Mouse (Mus musculus): ENCODE results near the gene Ntn4. TPM values are rescaled to one million over a fixed set of nuclear protein-coding genes. Genes with fewer than 3 reads are reported as not detected.

Gene Ntn4
- total and polyA plus RNA-seq, 2 experiments from 2014 or later = 0.64 to 5.2 TPM

DNA sequence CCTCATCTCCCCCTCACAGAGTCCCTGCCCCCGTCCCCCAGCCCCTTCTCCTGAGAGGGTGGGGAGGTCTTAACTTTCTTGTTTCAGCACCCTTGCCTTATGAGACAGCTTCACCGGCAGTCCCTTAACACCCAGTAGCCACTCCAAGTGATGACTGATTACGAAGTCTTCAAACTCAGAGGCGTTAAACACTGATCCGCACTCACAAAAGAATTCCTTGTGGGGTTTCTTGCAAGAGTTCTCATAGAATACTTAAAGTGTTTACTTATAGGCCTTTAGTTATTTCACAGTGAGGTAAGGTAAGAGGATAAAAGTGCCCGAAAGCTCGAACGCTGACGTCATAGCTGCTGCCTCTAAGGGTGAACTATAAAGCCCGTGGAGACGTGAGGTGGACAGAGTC, 50.9 kb downstream of the Ntn4 start:
- Histone ChIP-seq H3K4me2 (ENCODE audit: low read depth, low read length, poor library complexity, severe bottlenecking) (no peak overlapping the region), H3K9me3 (ENCODE audit: low read length) (no peaks in the 10 kb centered on the region), H3K27ac (ENCODE audit: low read depth, low read length) (no peak overlapping the region), H3K4me3 (ENCODE audit: low read depth, low read length) (no peak overlapping the region), H3K27me3 (ENCODE audit: insufficient read depth, low read length) (no peaks in the 10 kb centered on the region), H3K4me1 (ENCODE audit: insufficient read depth, low read length) (no peaks in the 10 kb centered on the region), H3K36me3 (ENCODE audit: insufficient read depth, low read length) (no peaks in the 10 kb centered on the region), H3K9ac (replicated peaks; ENCODE audit: low read length, poor library complexity, severe bottlenecking) (no peak overlapping the region)
- TF ChIP-seq CTCF (IDR thresholded peaks at IDR 0.05) = no peak
- ATAC-seq (ENCODE audit: low FRiP score) = no peak
- 57% methylated on average over 11 of the region's 11 CpGs for WGBS
- DNase-seq (ENCODE audit: low spot score) = no peak

DNA sequence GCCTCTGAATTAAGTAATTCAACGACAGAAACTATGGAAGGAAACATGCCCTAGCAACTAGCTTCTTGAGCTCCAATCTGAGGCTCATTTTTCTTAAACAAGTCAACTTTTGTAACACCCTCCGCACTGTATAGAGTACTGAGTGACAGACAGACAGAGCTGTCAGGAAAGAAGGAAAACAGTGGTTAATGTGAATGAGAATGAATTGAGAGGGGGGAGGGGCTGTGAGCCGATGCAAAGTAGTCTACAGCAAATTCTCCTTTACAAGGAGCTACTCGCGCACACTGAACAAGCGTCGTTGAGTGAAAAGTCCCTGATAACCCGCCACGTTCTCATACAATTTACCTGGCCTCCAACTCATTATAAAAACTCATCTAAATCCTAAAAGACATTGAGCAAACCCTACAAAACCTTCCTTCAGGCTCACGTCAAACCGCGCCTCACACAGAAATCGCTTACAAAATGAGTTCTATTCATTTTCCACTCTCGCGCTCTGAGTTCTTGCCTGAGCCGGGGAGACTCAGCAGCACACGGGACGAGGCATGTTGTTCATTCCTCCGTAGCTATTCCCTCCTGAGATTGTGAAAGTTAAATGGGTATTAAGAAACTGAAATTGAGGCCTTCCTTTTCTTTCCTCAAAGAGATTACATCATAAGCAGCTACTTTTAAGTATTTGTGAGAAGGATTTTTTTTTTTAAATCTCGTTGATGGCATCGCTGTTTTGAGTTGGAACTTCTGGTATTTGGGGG, 54.7 kb downstream of the Ntn4 start:
- no peak overlapping the region for H3K4me3 ChIP-seq (ENCODE audit: low read depth, low read length)
- no peak for ATAC-seq (ENCODE audit: low FRiP score)
- DNase-seq (ENCODE audit: low spot score) = no peak
- no peaks in the 10 kb centered on the region for H3K4me1 ChIP-seq (ENCODE audit: insufficient read depth, low read length)
- no peaks in the 10 kb centered on the region for H3K9me3 ChIP-seq (ENCODE audit: low read length)
- H3K27me3 ChIP-seq (ENCODE audit: insufficient read depth, low read length) = no peaks in the 10 kb centered on the region
- 48% methylated on average over 21 of the region's 21 CpGs for WGBS
- no peaks in the 10 kb centered on the region for H3K36me3 ChIP-seq (ENCODE audit: insufficient read depth, low read length)
- peak overlapping the region; percentile 19 for H3K4me2 ChIP-seq (ENCODE audit: low read depth, low read length, poor library complexity, severe bottlenecking)
- H3K9ac ChIP-seq (replicated peaks; ENCODE audit: low read length, poor library complexity, severe bottlenecking) = no peak overlapping the region
- no peak overlapping the region for H3K27ac ChIP-seq (ENCODE audit: low read depth, low read length)
- TF ChIP-seq CTCF (IDR thresholded peaks at IDR 0.05) = no peak

DNA sequence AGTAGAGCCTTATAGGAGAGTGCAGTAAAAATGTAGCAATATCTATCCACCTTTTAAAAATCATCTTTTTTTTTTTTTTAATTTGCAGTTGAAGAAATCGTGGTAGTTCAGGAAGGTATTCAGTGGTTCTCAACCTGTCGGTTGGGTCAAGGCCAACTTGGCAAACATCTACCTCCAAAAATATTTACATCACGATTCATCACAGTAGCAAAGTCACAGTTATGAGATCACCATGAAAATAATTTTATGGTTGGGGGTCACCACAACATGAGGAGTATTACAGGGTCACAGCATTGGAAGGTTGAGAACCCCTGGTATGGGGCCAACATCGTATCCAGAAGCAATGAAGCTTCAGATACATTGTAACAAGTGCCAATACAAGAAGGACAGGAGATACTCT, 55.5 kb downstream of the Ntn4 start:
- no peak for TF ChIP-seq CTCF (IDR thresholded peaks at IDR 0.05)
- H3K9me3 ChIP-seq (ENCODE audit: low read length) = no peaks in the 10 kb centered on the region
- H3K27me3 ChIP-seq (ENCODE audit: insufficient read depth, low read length) = no peaks in the 10 kb centered on the region
- DNase-seq (ENCODE audit: low spot score) = no peak
- ATAC-seq (ENCODE audit: low FRiP score) = no peak
- no peak overlapping the region for H3K4me2 ChIP-seq (ENCODE audit: low read depth, low read length, poor library complexity, severe bottlenecking)
- no peaks in the 10 kb centered on the region for H3K4me1 ChIP-seq (ENCODE audit: insufficient read depth, low read length)
- no peak overlapping the region for H3K9ac ChIP-seq (replicated peaks; ENCODE audit: low read length, poor library complexity, severe bottlenecking)
- no peak overlapping the region for H3K4me3 ChIP-seq (ENCODE audit: low read depth, low read length)
- WGBS = 98% methylated on average over 4 of the region's 4 CpGs
- H3K27ac ChIP-seq (ENCODE audit: low read depth, low read length) = no peak overlapping the region
- H3K36me3 ChIP-seq (ENCODE audit: insufficient read depth, low read length) = no peaks in the 10 kb centered on the region

DNA sequence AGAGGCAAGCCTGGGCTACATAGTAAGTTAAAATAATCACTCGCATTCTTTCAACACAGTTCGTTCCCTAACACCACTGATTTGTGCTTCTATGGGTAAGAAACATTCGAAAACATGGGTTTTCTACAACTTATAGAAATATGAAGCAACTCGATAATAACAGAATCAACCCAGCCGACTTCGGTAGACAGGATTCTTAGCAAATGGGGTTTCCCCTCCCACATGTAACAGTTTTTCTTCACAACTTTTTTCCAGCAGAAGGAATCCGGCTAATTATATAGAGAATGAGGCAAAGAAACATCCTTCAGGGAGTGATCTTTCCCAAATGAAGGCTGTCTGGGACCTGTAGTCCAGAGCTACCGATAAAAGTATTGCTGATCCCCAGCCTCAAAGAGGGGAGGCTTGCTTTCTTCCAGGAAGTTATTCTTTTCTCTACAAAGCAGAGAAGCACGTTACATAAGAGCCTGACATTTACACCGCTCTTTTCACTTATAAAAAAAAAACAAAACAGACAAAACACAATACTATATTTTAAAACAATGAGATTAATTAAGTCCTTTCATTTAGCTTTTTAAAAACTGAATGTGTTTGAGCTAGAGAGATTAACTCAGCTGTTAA, 57.5 kb downstream of the Ntn4 start:
- no peak overlapping the region for H3K4me2 ChIP-seq (ENCODE audit: low read depth, low read length, poor library complexity, severe bottlenecking)
- 89% methylated on average over 10 of the region's 10 CpGs for WGBS
- H3K27me3 ChIP-seq (ENCODE audit: insufficient read depth, low read length) = no peaks in the 10 kb centered on the region
- H3K4me1 ChIP-seq (ENCODE audit: insufficient read depth, low read length) = no peaks in the 10 kb centered on the region
- no peak for TF ChIP-seq CTCF (IDR thresholded peaks at IDR 0.05)
- H3K36me3 ChIP-seq (ENCODE audit: insufficient read depth, low read length) = no peaks in the 10 kb centered on the region
- H3K9me3 ChIP-seq (ENCODE audit: low read length) = no peaks in the 10 kb centered on the region
- no peak overlapping the region for H3K27ac ChIP-seq (ENCODE audit: low read depth, low read length)
- ATAC-seq (ENCODE audit: low FRiP score) (no peak), DNase-seq (ENCODE audit: low spot score) (no peak)
- H3K4me3 ChIP-seq (ENCODE audit: low read depth, low read length) = no peak overlapping the region
- H3K9ac ChIP-seq (replicated peaks; ENCODE audit: low read length, poor library complexity, severe bottlenecking) = no peak overlapping the region

DNA sequence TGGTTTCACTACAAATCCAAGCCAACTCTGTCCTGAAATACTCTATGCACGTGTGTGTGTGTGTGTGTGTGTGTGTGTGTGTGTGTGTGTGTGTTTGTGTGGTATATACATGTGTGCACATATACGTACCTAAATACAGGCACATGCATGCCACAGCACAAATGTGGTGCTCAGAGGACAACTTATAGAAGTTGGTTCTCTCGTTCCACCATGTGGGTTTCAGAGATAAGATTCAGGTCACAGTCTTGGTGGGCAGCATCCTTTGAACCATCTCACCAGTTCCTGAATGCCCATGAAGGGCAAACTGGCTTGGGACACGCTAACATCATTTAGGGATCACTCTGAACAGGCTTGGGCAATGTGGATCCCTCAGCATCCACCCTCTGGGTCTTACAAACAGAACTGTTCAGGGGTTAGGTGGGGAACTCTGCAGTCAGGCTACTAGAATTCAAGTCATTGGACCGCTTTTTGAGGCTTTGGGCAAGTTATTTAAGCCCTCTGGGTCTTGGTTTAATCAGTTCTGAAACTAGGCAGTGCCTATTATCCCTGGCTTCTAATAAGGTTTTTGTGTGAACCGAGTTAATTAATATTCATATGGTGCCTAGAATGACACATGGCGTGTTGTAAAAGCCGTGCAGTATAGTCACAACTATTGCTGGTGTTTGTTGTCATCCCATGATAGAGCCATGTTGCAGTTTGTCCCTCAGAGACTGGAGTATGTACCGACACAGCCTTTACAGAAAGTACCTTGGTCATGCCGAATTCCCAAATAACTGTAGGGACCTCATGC, 59.4 kb downstream of the Ntn4 start:
- WGBS = 60% methylated on average over 10 of the region's 10 CpGs

More for the DNA sequence above, 59.4 kb downstream of the Ntn4 start:
- TF ChIP-seq CTCF (IDR thresholded peaks at IDR 0.05) = no peak
- Histone ChIP-seq H3K4me2 (ENCODE audit: low read depth, low read length, poor library complexity, severe bottlenecking) (peak overlapping the region; percentile 51), H3K4me1 (ENCODE audit: insufficient read depth, low read length) (no peaks in the 10 kb centered on the region), H3K27me3 (ENCODE audit: insufficient read depth, low read length) (no peaks in the 10 kb centered on the region), H3K36me3 (ENCODE audit: insufficient read depth, low read length) (no peaks in the 10 kb centered on the region), H3K4me3 (ENCODE audit: low read depth, low read length) (peak overlapping the region; percentile 23; the same call in 1 of the 2 replicates), H3K27ac (ENCODE audit: low read depth, low read length) (no peak overlapping the region), H3K9ac (replicated peaks; ENCODE audit: low read length, poor library complexity, severe bottlenecking) (no peak overlapping the region), H3K9me3 (ENCODE audit: low read length) (no peaks in the 10 kb centered on the region)
- DNase-seq (ENCODE audit: low spot score) (no peak), ATAC-seq (ENCODE audit: low FRiP score) (no peak)

Data from midbrain, postnatal 0 days (tissue).